Mouse (Mus musculus) spleen, adult 12 weeks (tissue): ENCODE data around the gene Rarb.

ENCODE experiments used
- DNase-seq: peaks from one replicate; pipeline ENCODE4 v3.0.0; 2022; ENCODE audit warnings: low spot score

Rarb gene

GRCm38 (mm10) chr14:16434396-16435171 is 384.4 kb downstream of the Rarb start:
- DNase-seq: peak; percentile 23

GRCm38 (mm10) chr14:16433206-16433605 is 385.8 kb downstream of the Rarb start:
- no peak for DNase-seq

- no peak for DNase-seq
These were observed 386.4 kb downstream of the Rarb start for GRCm38 (mm10) chr14:16432550-16432949.

- DNase-seq: no peak
These were observed 386.9 kb downstream of the Rarb start for GRCm38 (mm10) chr14:16431941-16432499.

GRCm38 (mm10) chr14:16427569-16427968 is 391.4 kb downstream of the Rarb start:
- DNase-seq: no peak

GRCm38 (mm10) chr14:16414163-16414562 is 404.8 kb downstream of the Rarb start:
- DNase-seq: no peak

GRCm38 (mm10) chr14:16405187-16405586 is 413.8 kb downstream of the Rarb start:
- DNase-seq: no peak

GRCm38 (mm10) chr14:16384783-16385182 is 434.2 kb downstream of the Rarb start:
- DNase-seq: no peak
